Mouse (Mus musculus) liver, embryonic 12.5 days (tissue): ENCODE data around the gene Zfp598. TPM values are rescaled to one million over a fixed set of nuclear protein-coding genes. Genes with fewer than 3 reads are reported as not detected.
A peak's percentile ranks its signal among the peaks of the same experiment; 100 is the strongest.

Source experiments
- ATAC-seq: fragments of 200-750 bp; cut with Nextera tagmentation; 2 replicates; pipeline ENCODE4 v1.8.0; 2017; ENCODE audit warnings: moderate number of reproducible peaks, mild to moderate bottlenecking, moderate library complexity
- H3K27ac ChIP-seq: fragments of 300-500 bp; sonication (generic); 2 replicates; pipeline ENCODE4 v1.5.1; 2016; ENCODE audit warnings: mild to moderate bottlenecking
- H3K27me3 ChIP-seq: fragments of 300-500 bp; sonication (generic); replicated peaks from 2 replicates; pipeline ENCODE4 v1.6.1; 2016; ENCODE audit warnings: mild to moderate bottlenecking, moderate library complexity
- H3K36me3 ChIP-seq: fragments of 300-500 bp; sonication (generic); 2 replicates; pipeline ENCODE4 v1.6.1; 2016; ENCODE audit warnings: mild to moderate bottlenecking, moderate library complexity
- H3K4me1 ChIP-seq: fragments of 300-500 bp; sonication (generic); 2 replicates; pipeline ENCODE4 v1.6.1; 2016
- H3K4me2 ChIP-seq: fragments of 300-500 bp; sonication (generic); 2 replicates; pipeline ENCODE4 v1.6.1; 2016; ENCODE audit warnings: mild to moderate bottlenecking, moderate library complexity
- H3K4me3 ChIP-seq: fragments of 300-500 bp; sonication (generic); 2 replicates; pipeline ENCODE4 v1.5.1; 2016; ENCODE audit warnings: mild to moderate bottlenecking, moderate library complexity
- H3K9ac ChIP-seq: fragments of 300-500 bp; sonication (generic); 2 replicates; pipeline ENCODE4 v1.6.1; 2016; ENCODE audit warnings: mild to moderate bottlenecking, moderate library complexity
- H3K9me3 ChIP-seq: fragments of 300-500 bp; sonication (generic); replicated peaks from 2 replicates; pipeline ENCODE4 v1.6.1; 2016; ENCODE audit warnings: mild to moderate bottlenecking, moderate library complexity
- WGBS: fragments of 180-500 bp; shearing (Covaris S2); methylation state at CpG from one replicate; pipeline ENCODE4 v1.1.7; 2016; ENCODE audit not compliant: insufficient replicate concordance; 5-methylcytosine and 5-hydroxymethylcytosine counted together
- polyA plus RNA-seq: library from polyadenylated mRNA; unstranded; fragments of >200 nt; fragmentation: Nextera tagmentation; extraction: Ambion mirVana; gene quantifications from 2 replicates; pipeline ENCODE4 v1.2.1, GENCODE M21; 2016

Zfp598 gene
- polyA plus RNA-seq, 1 experiment from 2014 or later: 20.4 TPM

DNA sequence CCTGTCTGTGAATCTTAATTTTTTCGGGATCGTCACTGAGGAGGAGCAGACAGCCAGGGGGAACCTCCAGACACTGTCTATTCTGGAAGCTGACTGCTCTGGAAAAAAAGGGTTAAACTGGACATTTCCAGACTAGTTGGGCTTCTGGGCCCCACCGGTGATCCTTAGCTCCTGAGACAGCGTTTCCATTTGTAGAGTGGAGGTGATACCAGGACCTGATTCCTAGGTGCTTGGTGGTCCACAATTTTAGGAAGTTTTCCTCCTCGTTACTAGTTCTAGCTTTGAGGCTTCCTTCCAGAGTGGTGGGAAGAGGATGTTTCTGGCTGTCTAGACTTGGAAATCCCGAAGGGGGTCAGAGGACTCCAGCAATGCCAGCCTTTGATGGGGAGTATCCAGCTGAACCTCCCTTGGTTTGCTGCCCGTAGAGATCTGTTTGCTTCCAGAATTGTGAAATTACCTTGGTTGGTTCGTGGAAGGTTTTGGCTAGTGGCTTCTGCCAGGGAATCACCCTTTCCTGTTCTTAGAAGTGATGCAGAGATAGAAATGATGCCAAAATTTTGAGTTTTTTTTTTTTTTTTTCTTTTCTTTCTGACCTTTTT, 858 bp downstream of the Zfp598 start:
- ATAC-seq: no peak
- H3K9me3 ChIP-seq: no peaks in the 10 kb centered on the region
- peaks cover 58% of the 10 kb centered on the region for H3K4me1 ChIP-seq
- peaks cover 15% of the 10 kb centered on the region for H3K36me3 ChIP-seq
- H3K4me3 ChIP-seq: peak overlapping the region; percentile 88
- 8% methylated on average over 8 of the region's 8 CpGs for whole genome bisulfite sequencing
- H3K9ac ChIP-seq: peak overlapping the region; percentile 95
- no peaks in the 10 kb centered on the region for H3K27me3 ChIP-seq
- peak overlapping the region; percentile 90 for H3K27ac ChIP-seq
- H3K4me2 ChIP-seq: peak overlapping the region; percentile 90

DNA sequence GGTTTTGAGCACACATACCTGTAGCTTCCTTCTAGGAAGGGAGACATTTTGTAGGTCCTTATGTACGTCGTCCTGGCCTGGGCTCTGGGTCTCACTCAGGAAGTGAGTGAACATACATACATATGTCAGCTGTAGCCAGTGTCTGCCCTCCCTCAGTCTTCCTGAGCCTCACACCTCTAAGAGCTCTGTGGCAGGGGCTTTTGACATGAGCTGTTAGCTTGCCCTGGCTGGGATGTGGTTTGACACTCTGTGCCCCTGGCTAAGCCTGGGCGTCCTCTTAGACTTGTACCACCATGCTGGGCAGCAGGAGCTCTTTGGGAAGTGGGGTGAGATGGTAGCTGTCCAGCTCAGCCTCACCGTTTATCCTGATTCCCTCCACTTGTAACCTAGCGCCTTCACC, 1.9 kb downstream of the Zfp598 start:
- 51% methylated on average over 5 of the region's 5 CpGs for WGBS
- H3K9ac ChIP-seq: peak overlapping the region; percentile 42; the same call in 1 of the 2 replicates
- H3K9me3 ChIP-seq: no peaks in the 10 kb centered on the region
- H3K4me1 ChIP-seq: peaks cover 68% of the 10 kb centered on the region
- H3K27me3 ChIP-seq: no peaks in the 10 kb centered on the region
- ATAC-seq: no peak
- H3K27ac ChIP-seq: peak overlapping the region; percentile 64; the same call in 1 of the 2 replicates
- H3K4me2 ChIP-seq: peak overlapping the region; percentile 90
- peaks cover 17% of the 10 kb centered on the region for H3K36me3 ChIP-seq
- peak overlapping the region; percentile 88 for H3K4me3 ChIP-seq

DNA sequence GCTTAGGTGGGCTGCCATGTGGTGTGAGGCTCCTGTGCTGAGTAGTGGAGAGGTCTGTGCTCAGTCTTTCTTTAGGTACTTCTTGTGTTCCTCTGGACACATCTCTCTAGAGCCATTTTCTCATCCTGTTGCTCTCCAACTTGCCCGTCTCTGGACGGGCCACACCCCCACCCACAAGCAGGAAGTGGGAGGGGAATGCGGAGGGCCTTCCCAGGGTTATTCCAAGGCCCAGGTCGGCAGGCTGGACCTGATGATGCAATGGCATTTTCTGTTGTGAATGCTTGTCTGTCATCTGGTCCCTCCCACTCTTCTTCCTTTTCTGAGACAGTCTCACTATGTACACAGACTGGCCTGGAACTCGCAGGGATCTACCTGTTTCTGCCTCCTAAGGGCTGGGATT, 2.7 kb downstream of the Zfp598 start:
- Histone ChIP-seq H3K36me3 (peaks cover 25% of the 10 kb centered on the region), H3K4me3 (peak overlapping the region; percentile 88; the same call in 1 of the 2 replicates), H3K4me2 (peak overlapping the region; percentile 90), H3K9me3 (no peaks in the 10 kb centered on the region), H3K27me3 (no peaks in the 10 kb centered on the region), H3K4me1 (peaks cover 74% of the 10 kb centered on the region), H3K27ac (peak overlapping the region; percentile 64), H3K9ac (peak overlapping the region; percentile 42)
- 13% methylated on average over 5 of the region's 5 CpGs for WGBS
- no peak for ATAC-seq

DNA sequence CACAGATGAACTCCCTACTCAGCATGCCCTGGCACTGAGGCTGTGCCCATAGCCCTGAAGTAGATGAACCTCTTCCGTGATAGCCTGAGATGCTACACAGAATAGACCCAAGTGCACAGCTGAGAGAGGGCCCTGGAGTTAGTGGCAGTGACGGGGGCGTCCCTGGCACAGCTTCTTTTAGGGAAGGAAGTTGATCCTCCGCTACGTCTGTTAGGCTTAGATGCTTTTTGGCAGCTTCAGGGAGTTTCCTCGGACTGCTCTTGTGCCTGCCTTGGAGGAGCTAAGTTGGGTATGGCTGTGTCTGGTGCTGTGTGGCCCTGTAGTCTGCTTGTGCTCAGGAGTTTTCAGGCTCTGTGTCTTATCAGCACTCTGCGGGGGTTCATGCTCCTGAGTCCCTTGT, 4.8 kb downstream of the Zfp598 start:
- H3K36me3 ChIP-seq: peaks cover 46% of the 10 kb centered on the region
- H3K27ac ChIP-seq: peak overlapping the region; percentile 2; the same call in 1 of the 2 replicates
- 66% methylated on average over 7 of the region's 7 CpGs for WGBS
- peaks cover 73% of the 10 kb centered on the region for H3K4me1 ChIP-seq
- no peak overlapping the region for H3K4me2 ChIP-seq
- H3K4me3 ChIP-seq: no peak overlapping the region
- no peak overlapping the region for H3K9ac ChIP-seq
- H3K27me3 ChIP-seq: no peaks in the 10 kb centered on the region
- no peaks in the 10 kb centered on the region for H3K9me3 ChIP-seq
- no peak for ATAC-seq

DNA sequence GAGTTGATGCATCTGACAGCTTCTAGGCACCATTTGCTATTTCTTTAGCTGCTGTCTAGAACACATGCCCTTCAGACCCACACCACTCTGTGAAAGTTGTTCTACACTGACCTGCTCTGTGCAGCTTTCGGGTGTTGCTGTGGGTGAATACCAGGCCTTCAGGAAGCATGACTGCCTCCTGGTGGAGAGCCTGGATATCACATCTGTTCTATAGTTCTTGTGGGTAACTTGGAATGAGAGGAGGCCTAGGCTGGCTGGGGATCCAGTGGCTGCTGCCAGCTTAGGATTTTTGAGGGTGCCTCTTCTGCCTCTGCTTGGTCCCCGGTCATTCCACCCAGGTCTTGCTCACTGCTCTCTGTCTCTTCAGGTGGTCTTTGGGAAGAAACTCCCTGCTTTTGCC, 6.7 kb downstream of the Zfp598 start:
- H3K36me3 ChIP-seq: peaks cover 66% of the 10 kb centered on the region
- no peak overlapping the region for H3K27ac ChIP-seq
- H3K9me3 ChIP-seq: no peaks in the 10 kb centered on the region
- no peak overlapping the region for H3K9ac ChIP-seq
- H3K4me1 ChIP-seq: peaks cover 62% of the 10 kb centered on the region
- WGBS: 68% methylated on average over 2 of the region's 2 CpGs
- no peaks in the 10 kb centered on the region for H3K27me3 ChIP-seq
- no peak overlapping the region for H3K4me2 ChIP-seq
- ATAC-seq: peak; percentile 20; the same call in 1 of the 2 replicates
- no peak overlapping the region for H3K4me3 ChIP-seq

DNA sequence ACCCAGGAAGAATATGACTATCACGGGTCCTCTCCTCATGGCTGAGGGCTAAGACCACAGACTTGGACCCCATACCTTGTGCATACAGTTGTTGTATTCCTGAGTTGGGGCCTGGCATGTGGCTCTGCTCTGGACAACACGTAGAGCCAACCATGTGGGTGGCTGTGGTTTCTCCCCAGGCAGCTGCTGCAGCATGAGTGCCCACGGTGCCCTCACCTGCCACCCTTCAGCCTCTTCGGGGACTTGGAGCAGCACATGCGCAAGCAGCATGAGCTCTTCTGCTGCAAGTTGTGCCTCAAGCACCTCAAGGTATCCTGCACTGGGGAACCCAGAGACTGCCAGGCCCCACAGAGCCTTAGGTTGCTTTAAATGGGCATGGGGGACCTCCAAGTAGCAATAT, 7.4 kb downstream of the Zfp598 start:
- no peak overlapping the region for H3K4me3 ChIP-seq
- no peak overlapping the region for H3K27ac ChIP-seq
- no peaks in the 10 kb centered on the region for H3K9me3 ChIP-seq
- H3K36me3 ChIP-seq: peaks cover 72% of the 10 kb centered on the region
- no peak for ATAC-seq
- H3K4me1 ChIP-seq: peaks cover 55% of the 10 kb centered on the region
- H3K27me3 ChIP-seq: no peaks in the 10 kb centered on the region
- 86% methylated on average over 5 of the region's 5 CpGs for WGBS
- no peak overlapping the region for H3K9ac ChIP-seq
- no peak overlapping the region for H3K4me2 ChIP-seq

DNA sequence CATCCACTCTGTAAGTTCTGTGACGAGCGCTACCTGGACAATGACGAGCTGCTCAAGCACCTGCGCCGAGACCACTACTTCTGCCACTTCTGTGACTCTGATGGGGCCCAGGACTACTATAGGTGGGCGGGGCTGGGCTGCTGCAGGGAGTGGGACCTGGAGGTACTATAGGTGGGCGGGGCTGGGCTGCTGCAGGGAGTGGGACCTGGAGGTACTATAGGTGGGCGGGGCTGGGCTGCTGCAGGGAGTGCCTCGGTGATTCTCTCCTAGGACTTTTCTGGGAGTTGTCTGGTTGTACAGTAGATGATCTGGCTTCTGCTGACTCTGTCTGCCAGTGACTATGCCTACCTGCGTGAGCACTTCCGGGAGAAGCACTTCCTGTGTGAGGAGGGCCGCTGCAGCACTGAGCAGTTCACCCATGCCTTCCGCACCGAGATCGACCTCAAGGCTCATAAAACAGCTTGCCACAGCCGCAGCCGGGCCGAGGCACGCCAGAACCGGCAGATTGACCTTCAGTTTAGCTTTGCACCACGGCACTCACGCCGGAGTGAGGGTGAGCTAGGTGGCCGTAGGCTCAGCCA, 8.1 kb downstream of the Zfp598 start:
- Histone ChIP-seq H3K9me3 (no peaks in the 10 kb centered on the region), H3K4me2 (no peak overlapping the region), H3K27ac (no peak overlapping the region), H3K4me3 (no peak overlapping the region), H3K27me3 (no peaks in the 10 kb centered on the region), H3K36me3 (peaks cover 80% of the 10 kb centered on the region), H3K4me1 (peaks cover 48% of the 10 kb centered on the region), H3K9ac (no peak overlapping the region)
- WGBS: 84% methylated on average over 24 of the region's 24 CpGs
- peak; percentile 61 for ATAC-seq

DNA sequence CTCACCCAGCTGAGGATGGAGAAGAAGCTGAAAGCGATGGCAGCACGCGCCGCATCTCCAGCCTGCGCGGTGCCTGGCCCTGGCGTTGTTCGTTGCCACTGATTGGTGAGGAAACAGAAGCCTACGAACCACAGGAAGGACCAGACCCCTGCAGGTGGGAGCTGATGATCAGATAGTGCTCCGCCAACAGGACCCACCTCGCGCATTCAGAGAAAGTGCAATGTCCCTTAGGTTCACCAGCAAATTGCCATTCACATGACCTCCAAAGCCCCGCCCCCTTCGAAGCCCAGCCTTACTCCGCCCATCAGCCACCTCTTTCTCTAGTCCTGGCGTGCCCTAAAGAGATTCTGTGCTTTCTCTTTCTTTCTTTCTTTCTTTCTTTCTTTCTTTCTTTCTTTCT, 17.0 kb downstream of the Zfp598 start:
- Histone ChIP-seq H3K9ac (no peak overlapping the region), H3K27ac (no peak overlapping the region), H3K4me3 (peak overlapping the region; percentile 23; the same call in 1 of the 2 replicates), H3K27me3 (peaks cover 58% of the 10 kb centered on the region), H3K4me2 (peak overlapping the region; percentile 54), H3K4me1 (peaks cover 40% of the 10 kb centered on the region), H3K9me3 (no peaks in the 10 kb centered on the region), H3K36me3 (peaks cover 11% of the 10 kb centered on the region)
- 29% methylated on average over 16 of the region's 16 CpGs for WGBS
- ATAC-seq: peak; percentile 38; the same call in 1 of the 2 replicates

DNA sequence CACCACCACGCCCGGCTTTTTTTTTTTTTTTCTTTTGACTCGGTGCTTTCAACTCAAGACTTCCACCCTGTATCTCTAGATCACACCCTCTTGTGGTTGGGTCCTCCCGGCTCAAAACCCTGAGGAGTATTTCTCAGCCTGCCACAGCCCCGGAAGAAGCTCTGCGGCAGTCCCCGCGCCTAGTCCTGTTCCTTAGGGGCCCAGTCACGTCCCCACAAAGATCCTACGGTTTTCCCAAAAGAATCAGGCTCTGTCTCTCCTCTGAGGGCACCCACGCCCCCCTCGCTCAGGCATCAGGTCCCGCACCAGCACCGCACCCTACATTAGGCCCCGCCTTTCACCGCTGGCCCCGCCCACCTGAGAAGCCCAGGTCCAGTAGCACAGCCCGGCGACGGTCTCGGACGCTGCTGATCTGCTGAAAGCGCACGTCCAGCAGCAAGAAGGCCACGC, 17.7 kb downstream of the Zfp598 start:
- peak overlapping the region; percentile 33; the same call in 1 of the 2 replicates for H3K9ac ChIP-seq
- H3K27ac ChIP-seq: no peak overlapping the region
- no peaks in the 10 kb centered on the region for H3K9me3 ChIP-seq
- peak overlapping the region; percentile 47 for H3K4me3 ChIP-seq
- WGBS: 3% methylated on average over 25 of the region's 25 CpGs
- ATAC-seq: peak; percentile 71
- peaks cover 40% of the 10 kb centered on the region for H3K4me1 ChIP-seq
- peaks cover 64% of the 10 kb centered on the region for H3K27me3 ChIP-seq
- peaks cover 9% of the 10 kb centered on the region for H3K36me3 ChIP-seq
- H3K4me2 ChIP-seq: peak overlapping the region; percentile 73

DNA sequence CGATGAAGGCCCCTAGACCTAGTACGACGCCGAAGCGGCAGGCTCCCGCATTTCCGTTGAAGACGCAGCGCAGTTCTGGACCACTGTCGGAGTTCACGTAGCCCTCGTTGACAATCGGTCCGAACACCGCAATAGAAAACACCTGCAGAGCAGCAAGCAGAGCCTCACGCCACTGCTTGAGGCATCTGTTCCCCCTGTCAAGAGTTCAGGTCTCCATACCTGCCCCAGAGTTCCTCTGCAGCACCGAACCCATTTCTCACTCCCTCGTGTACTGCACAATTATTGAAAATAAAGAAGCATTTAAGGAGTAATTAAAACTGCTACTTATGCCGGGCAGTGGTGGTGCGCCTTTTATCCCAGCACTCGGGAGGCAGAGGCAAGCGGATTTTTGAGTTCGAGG, 18.1 kb downstream of the Zfp598 start:
- H3K9ac ChIP-seq: peak overlapping the region; percentile 33; the same call in 1 of the 2 replicates
- H3K4me2 ChIP-seq: peak overlapping the region; percentile 73
- peak; percentile 2; the same call in 1 of the 2 replicates for ATAC-seq
- 20% methylated on average over 23 of the region's 23 CpGs for WGBS
- H3K4me3 ChIP-seq: peak overlapping the region; percentile 47
- peaks cover 40% of the 10 kb centered on the region for H3K4me1 ChIP-seq
- no peaks in the 10 kb centered on the region for H3K9me3 ChIP-seq
- H3K27ac ChIP-seq: no peak overlapping the region
- peaks cover 9% of the 10 kb centered on the region for H3K36me3 ChIP-seq
- H3K27me3 ChIP-seq: peaks cover 68% of the 10 kb centered on the region

DNA sequence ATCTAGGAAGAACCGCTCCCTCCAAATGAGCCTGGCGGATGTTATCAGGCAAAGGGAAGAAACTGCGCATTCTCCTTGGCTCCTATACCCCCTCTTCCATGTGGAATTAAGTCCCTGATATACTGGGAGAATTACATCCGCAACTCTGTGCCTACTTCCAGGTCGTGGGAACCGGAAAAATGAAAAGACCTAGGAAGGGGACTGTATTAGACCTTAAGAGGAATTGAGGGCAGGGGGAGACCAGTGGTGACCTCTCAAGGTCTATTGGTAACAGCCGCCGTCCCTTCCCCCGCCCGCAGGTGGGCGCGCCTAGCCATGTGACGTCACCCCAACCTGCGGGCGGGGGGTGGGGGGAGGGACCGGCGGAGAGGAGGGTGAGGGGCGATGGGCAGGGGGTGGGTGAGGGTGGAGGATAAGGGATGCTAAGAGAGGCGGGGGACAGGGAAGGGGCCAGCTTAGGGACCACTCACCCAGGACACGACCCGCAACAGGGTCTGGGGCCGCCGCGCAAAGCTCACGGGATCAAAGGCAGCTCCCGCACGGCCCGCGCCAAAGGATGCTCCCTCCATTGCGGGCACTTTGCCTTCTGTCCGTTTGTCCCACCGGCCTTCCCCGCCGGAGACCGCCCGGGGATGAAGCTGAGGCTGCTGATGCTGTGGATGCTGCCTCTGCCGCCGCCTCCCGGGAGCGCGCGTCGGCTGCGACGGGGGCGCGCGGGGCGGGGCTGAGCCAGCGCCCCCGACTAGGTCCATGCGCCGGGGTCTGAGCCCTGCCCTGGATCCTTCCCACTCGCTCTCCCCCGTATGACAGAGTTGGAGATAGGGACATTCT, 20.0 kb downstream of the Zfp598 start, which contains the start of gene Syngr3:
Syngr3 (minus strand) TSS at position 705 of the 831 bp plus-strand sequence.
- no peak for ATAC-seq
- WGBS: 6% methylated on average over 50 of the region's 55 CpGs
- peaks cover 74% of the 10 kb centered on the region for H3K27me3 ChIP-seq

More for the DNA sequence above, 20.0 kb downstream of the Zfp598 start, which contains the start of gene Syngr3:
- Histone ChIP-seq H3K4me2 (peak within 1 kb of the TSS; percentile 64), H3K4me3 (peak within 1 kb of the TSS; percentile 42), H3K36me3 (peaks cover 23% of the 10 kb centered on the region), H3K27ac (no peak within 1 kb of the TSS), H3K9ac (peak within 1 kb of the TSS; percentile 17; the same call in 1 of the 2 replicates), H3K9me3 (no peaks in the 10 kb centered on the region), H3K4me1 (peaks cover 44% of the 10 kb centered on the region)
